Mouse (Mus musculus): Measurements from ENCODE around the gene Mmp23.
A peak's percentile ranks its signal among the peaks of the same experiment; 100 is the strongest.
"Not testable (repeated sequence)": the region's sequence is repeated elsewhere in the genome, so short reads cannot be mapped to it uniquely, and the experiment has no call there.

The Mmp23 gene

GRCm38 (mm10) chr4:155653086-155653450, at the start of gene Mmp23:
Gene Mmp23 (minus strand): TSS chr4:155653384.
- peak; percentile 39 for DNase-seq (ENCODE audit: low read depth, low spot score)

- DNase-seq (ENCODE audit: low read depth, low spot score) = peak; percentile 73
These were observed 47.2 kb upstream of the Mmp23 start for GRCm38 (mm10) chr4:155700425-155700824.

GRCm38 (mm10) chr4:155696261-155697255, 43.4 kb upstream of the Mmp23 start:
- peak; percentile 91 for DNase-seq (ENCODE audit: low read depth, low spot score)

GRCm38 (mm10) chr4:155695531-155696062, 42.4 kb upstream of the Mmp23 start:
- DNase-seq (ENCODE audit: low read depth, low spot score) = no peak

GRCm38 (mm10) chr4:155694482-155695401, 41.6 kb upstream of the Mmp23 start:
- peak; percentile 93 for DNase-seq (ENCODE audit: low read depth, low spot score)

GRCm38 (mm10) chr4:155694111-155694481, 40.9 kb upstream of the Mmp23 start, which contains the start of gene Fndc10:
Gene Fndc10 (plus strand): TSS chr4:155694342.
- DNase-seq (ENCODE audit: low read depth, low spot score) = peak; percentile 90

- DNase-seq (ENCODE audit: low read depth, low spot score) = no peak
These were observed 39.2 kb upstream of the Mmp23 start for GRCm38 (mm10) chr4:155692421-155692820.

GRCm38 (mm10) chr4:155690571-155691375, 37.6 kb upstream of the Mmp23 start:
- peak; percentile 99 for DNase-seq (ENCODE audit: low read depth, low spot score)

GRCm38 (mm10) chr4:155687764-155688163, 34.6 kb upstream of the Mmp23 start:
- not testable (repeated sequence) for DNase-seq (ENCODE audit: low read depth, low spot score)

GRCm38 (mm10) chr4:155683670-155684277, 30.6 kb upstream of the Mmp23 start:
- DNase-seq (ENCODE audit: low read depth, low spot score) = not testable (repeated sequence)

- DNase-seq (ENCODE audit: low read depth, low spot score) = peak; percentile 83
These were observed 22.8 kb upstream of the Mmp23 start for GRCm38 (mm10) chr4:155675991-155676390.

- no peak for DNase-seq (ENCODE audit: low read depth, low spot score)
These were observed 18.9 kb upstream of the Mmp23 start for GRCm38 (mm10) chr4:155672082-155672481.

- DNase-seq (ENCODE audit: low read depth, low spot score) = not testable (repeated sequence)
These were observed 17.1 kb upstream of the Mmp23 start for GRCm38 (mm10) chr4:155670236-155670635.

- no peak for DNase-seq (ENCODE audit: low read depth, low spot score)
These were observed 16.5 kb upstream of the Mmp23 start for GRCm38 (mm10) chr4:155669598-155670075.

GRCm38 (mm10) chr4:155668689-155669597, 15.8 kb upstream of the Mmp23 start, which contains the start of gene Mib2:
Gene Mib2 (minus strand): TSS chr4:155669198.
- DNase-seq (ENCODE audit: low read depth, low spot score) = peak; percentile 98

GRCm38 (mm10) chr4:155666903-155667302, 13.7 kb upstream of the Mmp23 start:
- no peak for DNase-seq (ENCODE audit: low read depth, low spot score)

- no peak for DNase-seq (ENCODE audit: low read depth, low spot score)
These were observed 7.5 kb upstream of the Mmp23 start for GRCm38 (mm10) chr4:155660641-155661040.

GRCm38 (mm10) chr4:155658961-155659360, 5.8 kb upstream of the Mmp23 start:
- no peak for DNase-seq (ENCODE audit: low read depth, low spot score)

GRCm38 (mm10) chr4:155656214-155656751, 3.1 kb upstream of the Mmp23 start:
- no peak for DNase-seq (ENCODE audit: low read depth, low spot score)
